Mouse (Mus musculus) ES-Bruce4 (cell line): ENCODE data around the gene Ctdnep1. TPM values are rescaled to one million over a fixed set of nuclear protein-coding genes. Genes with fewer than 3 reads are reported as not detected.

ENCODE experiments used
- H3K27ac ChIP-seq: 2 replicates; pipeline ENCODE4 v1.5.1; 2012; ENCODE audit warnings: low read length, inconsistent platforms; ENCODE audit not compliant: insufficient read depth
- H3K27me3 ChIP-seq: 2 replicates; pipeline ENCODE4 v1.6.1; 2012; ENCODE audit warnings: mild to moderate bottlenecking, low read length, inconsistent platforms; ENCODE audit not compliant: control insufficient read depth, poor library complexity, insufficient read depth, severe bottlenecking
- H3K36me3 ChIP-seq: 2 replicates; pipeline ENCODE4 v1.6.1; 2012; ENCODE audit warnings: inconsistent platforms, mild to moderate bottlenecking, low read length, moderate library complexity; ENCODE audit not compliant: control insufficient read depth, poor library complexity, insufficient read depth, severe bottlenecking
- H3K4me1 ChIP-seq: one replicate; pipeline ENCODE4 v1.8.1; 2011; ENCODE audit warnings: low read length; ENCODE audit not compliant: control insufficient read depth, insufficient read depth
- H3K4me3 ChIP-seq: 2 replicates; pipeline ENCODE4 v1.5.1; 2011; ENCODE audit warnings: low read depth, mild to moderate bottlenecking, low read length
- H3K9ac ChIP-seq: 2 replicates; pipeline ENCODE4 v1.6.1; 2012; ENCODE audit warnings: low read depth, mild to moderate bottlenecking, inconsistent platforms; ENCODE audit not compliant: poor library complexity, severe bottlenecking
- H3K9me3 ChIP-seq: replicated peaks from 2 replicates; pipeline ENCODE4 v1.6.1; 2012; ENCODE audit warnings: mild to moderate bottlenecking, low read length, inconsistent platforms; ENCODE audit not compliant: control insufficient read depth, poor library complexity, insufficient read depth, severe bottlenecking
- CTCF ChIP-seq: IDR thresholded peaks from one replicate; pipeline ENCODE4 v1.8.1; 2011; ENCODE audit warnings: low read depth, low read length
- EP300 ChIP-seq: IDR thresholded peaks from 2 replicates; pipeline ENCODE4 v1.6.1; 2011; ENCODE audit warnings: low read depth, low read length; ENCODE audit not compliant: insufficient read depth
- POLR2A ChIP-seq: IDR thresholded peaks from one replicate; pipeline ENCODE4 v1.8.1; 2011; ENCODE audit warnings: low read length; ENCODE audit not compliant: insufficient read depth
- polyA plus RNA-seq: library from polyadenylated mRNA; stranded (reverse); fragments of >200 nt; gene quantifications from 2 replicates; pipeline ENCODE4 v1.2.4, GENCODE M21; 2011; ENCODE audit warnings: low read depth; ENCODE audit not compliant: missing spikeins, insufficient read depth, insufficient read length

Gene Ctdnep1
- polyA plus RNA-seq, 1 experiment, result 61.9 TPM

GRCm38 (mm10) chr11:69976271-69976670 lies 4.7 kb upstream of the Ctdnep1 start:
- no peaks in the 10 kb centered on the region for H3K4me1 ChIP-seq
- no peaks in the 10 kb centered on the region for H3K9me3 ChIP-seq
- H3K27ac ChIP-seq, result no peak overlapping the region
- TF ChIP-seq CTCF (no peak), EP300 (no peak), POLR2A (no peak)
- no peak overlapping the region for H3K4me3 ChIP-seq
- H3K36me3 ChIP-seq, result peaks cover 45% of the 10 kb centered on the region
- no peaks in the 10 kb centered on the region for H3K27me3 ChIP-seq
- H3K9ac ChIP-seq, result no peak overlapping the region

- H3K27me3 ChIP-seq, result no peaks in the 10 kb centered on the region
- H3K4me1 ChIP-seq, result no peaks in the 10 kb centered on the region
- peak overlapping the region; percentile 27; the same call in 1 of the 2 replicates for H3K27ac ChIP-seq
- H3K9me3 ChIP-seq, result no peaks in the 10 kb centered on the region
- H3K4me3 ChIP-seq, result peak overlapping the region; percentile 81
- H3K36me3 ChIP-seq, result peaks cover 23% of the 10 kb centered on the region
- TF ChIP-seq EP300, result no peak
- H3K9ac ChIP-seq, result peak overlapping the region; percentile 92
Observed at GRCm38 (mm10) chr11:69979827-69980195, 1.1 kb upstream of the Ctdnep1 start.

GRCm38 (mm10) chr11:69980196-69981140 lies 488 bp upstream of the Ctdnep1 start:
- Histone ChIP-seq H3K4me3 (peak overlapping the region; percentile 89), H3K27me3 (no peaks in the 10 kb centered on the region), H3K9me3 (no peaks in the 10 kb centered on the region), H3K4me1 (no peaks in the 10 kb centered on the region), H3K9ac (peak overlapping the region; percentile 92), H3K36me3 (peaks cover 21% of the 10 kb centered on the region), H3K27ac (peak overlapping the region; percentile 78)
- TF ChIP-seq EP300 (no peak), POLR2A (peak; percentile 54)

GRCm38 (mm10) chr11:69982225-69982624 lies 1.3 kb downstream of the Ctdnep1 start, which contains the start of gene Elp5:
Elp5 (minus strand) TSS chr11:69982517.
- peak within 1 kb of the TSS; percentile 89 for H3K4me3 ChIP-seq
- TF ChIP-seq EP300 (no peak), POLR2A (no peak), CTCF (no peak)
- no peaks in the 10 kb centered on the region for H3K9me3 ChIP-seq
- H3K4me1 ChIP-seq, result no peaks in the 10 kb centered on the region
- H3K27ac ChIP-seq, result 0 out of 2 replicates have a peak within 1 kb of the TSS, but pooled peaks have one; percentile 55
- peaks cover 16% of the 10 kb centered on the region for H3K36me3 ChIP-seq
- H3K27me3 ChIP-seq, result no peaks in the 10 kb centered on the region
- H3K9ac ChIP-seq, result peak within 1 kb of the TSS; percentile 92

- Histone ChIP-seq H3K27me3 (no peaks in the 10 kb centered on the region), H3K9me3 (no peaks in the 10 kb centered on the region), H3K27ac (no peak overlapping the region), H3K36me3 (peaks cover 16% of the 10 kb centered on the region), H3K4me3 (no peak overlapping the region), H3K9ac (no peak overlapping the region), H3K4me1 (no peaks in the 10 kb centered on the region)
- TF ChIP-seq EP300, result no peak
- TF ChIP-seq CTCF, result no peak
- no peak for TF ChIP-seq POLR2A
Observed at GRCm38 (mm10) chr11:69982877-69983276, 1.9 kb downstream of the Ctdnep1 start.

GRCm38 (mm10) chr11:69983377-69983776 lies 2.4 kb downstream of the Ctdnep1 start:
- H3K9ac ChIP-seq, result no peak overlapping the region
- H3K9me3 ChIP-seq, result no peaks in the 10 kb centered on the region
- no peaks in the 10 kb centered on the region for H3K4me1 ChIP-seq
- peaks cover 19% of the 10 kb centered on the region for H3K36me3 ChIP-seq
- no peaks in the 10 kb centered on the region for H3K27me3 ChIP-seq
- TF ChIP-seq EP300, result no peak
- no peak for TF ChIP-seq POLR2A
- TF ChIP-seq CTCF, result no peak
- H3K27ac ChIP-seq, result no peak overlapping the region
- no peak overlapping the region for H3K4me3 ChIP-seq
